Mouse (Mus musculus) bone marrow, adult 2 months (tissue): ENCODE results near the gene Mtg2. TPM values are rescaled to one million over a fixed set of nuclear protein-coding genes. Genes with fewer than 3 reads are reported as not detected.
A peak's percentile ranks its signal among the peaks of the same experiment; 100 is the strongest.

ENCODE experiments used
- H3K27ac ChIP-seq: fragments of 200-500 bp; 2 replicates; pipeline ENCODE4 v1.5.1; 2012; ENCODE audit warnings: low read depth, mild to moderate bottlenecking, control low read depth, inconsistent platforms, low read length; ENCODE audit not compliant: control insufficient read depth, poor library complexity, insufficient read depth
- H3K4me1 ChIP-seq: fragments of 200-500 bp; 2 replicates; pipeline ENCODE4 v1.6.1; 2011; ENCODE audit warnings: low read length; ENCODE audit not compliant: control insufficient read depth, insufficient read depth
- H3K4me3 ChIP-seq: fragments of 200-500 bp; replicated peaks from 2 replicates; pipeline ENCODE3; 2011; ENCODE audit warnings: mild to moderate bottlenecking, low read depth, low read length, control low read depth; ENCODE audit not compliant: control insufficient read depth
- CTCF ChIP-seq: fragments of 200-500 bp; IDR thresholded peaks from 2 replicates; pipeline ENCODE4 v1.5.1; 2011; ENCODE audit warnings: low read length, control low read depth; ENCODE audit not compliant: control insufficient read depth, insufficient read depth
- POLR2A ChIP-seq: fragments of 200-500 bp; IDR thresholded peaks from 2 replicates; pipeline ENCODE4 v1.6.1; 2011; ENCODE audit warnings: low read depth, mild to moderate bottlenecking, control low read depth, low read length, borderline replicate concordance; ENCODE audit not compliant: control insufficient read depth
- WGBS: fragments of 180-500 bp; shearing (Covaris S2); methylation state at CpG from one replicate; pipeline ENCODE4 v1.1.7; 2018; 5-methylcytosine and 5-hydroxymethylcytosine counted together
- polyA plus RNA-seq: library from polyadenylated mRNA; stranded (reverse); fragments of >200 nt; gene quantifications from 2 replicates; pipeline ENCODE4 v1.2.4, GENCODE M21; 2011; ENCODE audit warnings: low replicate concordance; ENCODE audit not compliant: missing spikeins, insufficient read depth, insufficient read length

The Mtg2 gene
- polyA plus RNA-seq, 1 experiment = 8.2 TPM

- H3K4me1 ChIP-seq = peaks cover 4% of the 10 kb centered on the region; the same call in 1 of the 2 replicates
- no peak for TF ChIP-seq POLR2A
- no peak for TF ChIP-seq CTCF
- WGBS = 22% methylated on average over 13 of the region's 13 CpGs
- no peak overlapping the region for H3K4me3 ChIP-seq
- H3K27ac ChIP-seq = peak overlapping the region; percentile 70; the same call in 1 of the 2 replicates
Measured at GRCm38 (mm10) chr2:180117485-180118194, 47.3 kb downstream of the Mtg2 start.

GRCm38 (mm10) chr2:180118661-180119438 lies 48.5 kb downstream of the Mtg2 start, which contains the start of gene Osbpl2:
Osbpl2 (plus strand) TSS chr2:180119306.
- H3K4me1 ChIP-seq = peaks cover 4% of the 10 kb centered on the region; the same call in 1 of the 2 replicates
- 1% methylated on average over 55 of the region's 55 CpGs for WGBS
- peak within 1 kb of the TSS; percentile 63 for H3K4me3 ChIP-seq
- TF ChIP-seq CTCF (no peak), POLR2A (peak; percentile 65; the same call in 1 of the 2 replicates)
- H3K27ac ChIP-seq = peak within 1 kb of the TSS; percentile 90

- Histone ChIP-seq H3K27ac (peak overlapping the region; percentile 90), H3K4me1 (peaks cover 4% of the 10 kb centered on the region; the same call in 1 of the 2 replicates), H3K4me3 (peak overlapping the region; percentile 63)
- no peak for TF ChIP-seq POLR2A
- TF ChIP-seq CTCF = no peak
- under 1% methylated on average over 68 of the region's 68 CpGs for WGBS
Measured at GRCm38 (mm10) chr2:180119439-180120291, 49.3 kb downstream of the Mtg2 start.

GRCm38 (mm10) chr2:180120292-180120761 lies 49.9 kb downstream of the Mtg2 start:
- H3K27ac ChIP-seq = peak overlapping the region; percentile 90; the same call in 1 of the 2 replicates
- no peak for TF ChIP-seq CTCF
- TF ChIP-seq POLR2A = no peak
- peaks cover 4% of the 10 kb centered on the region; the same call in 1 of the 2 replicates for H3K4me1 ChIP-seq
- WGBS = 3% methylated on average over 5 of the region's 5 CpGs
- H3K4me3 ChIP-seq = peak overlapping the region; percentile 63

GRCm38 (mm10) chr2:180124192-180124591 lies 53.8 kb downstream of the Mtg2 start:
- Histone ChIP-seq H3K4me3 (no peak overlapping the region), H3K27ac (no peak overlapping the region), H3K4me1 (peaks cover 4% of the 10 kb centered on the region; the same call in 1 of the 2 replicates)
- TF ChIP-seq POLR2A = no peak
- TF ChIP-seq CTCF = no peak
- 83% methylated on average over 2 of the region's 2 CpGs for WGBS

GRCm38 (mm10) chr2:180126195-180126594 lies 55.8 kb downstream of the Mtg2 start:
- TF ChIP-seq POLR2A (no peak), CTCF (no peak)
- no peak overlapping the region for H3K4me3 ChIP-seq
- peaks cover 4% of the 10 kb centered on the region; the same call in 1 of the 2 replicates for H3K4me1 ChIP-seq
- peak overlapping the region; percentile 5; the same call in 1 of the 2 replicates for H3K27ac ChIP-seq
- WGBS = 3% methylated on average over 4 of the region's 4 CpGs

GRCm38 (mm10) chr2:180127675-180128074 lies 57.3 kb downstream of the Mtg2 start:
- peaks cover 4% of the 10 kb centered on the region; the same call in 1 of the 2 replicates for H3K4me1 ChIP-seq
- peak overlapping the region; percentile 69 for H3K27ac ChIP-seq
- H3K4me3 ChIP-seq = no peak overlapping the region
- TF ChIP-seq CTCF (no peak), POLR2A (no peak)
- WGBS = 19% methylated on average over 1 of the region's 1 CpGs
